Mouse (Mus musculus): Measurements from ENCODE around the gene Clic5.

- TF ChIP-seq POLR2A (IDR thresholded peaks at IDR 0.05; ENCODE audit: control insufficient read depth, low read depth, low read length) (no peak), CTCF (IDR thresholded peaks at IDR 0.05; ENCODE audit: control insufficient read depth, insufficient read depth, insufficient replicate concordance, low read depth, low read length) (no peak)
These were observed 81.7 kb downstream of the Clic5 start for GRCm38 (mm10) chr17:44270043-44270442.

All from testis, adult 2 months (tissue).